Mouse (Mus musculus) lung, adult 18-20 months (tissue): Measurements from ENCODE around the gene Slc5a2.
A peak's percentile ranks its signal among the peaks of the same experiment; 100 is the strongest.

Source experiments
- DNase-seq, 2 experiments: peaks; one replicate each; pipeline ENCODE4 v3.0.0; 2022; ENCODE audit warnings: mixed read lengths in 2 of 2

Gene Slc5a2

DNA sequence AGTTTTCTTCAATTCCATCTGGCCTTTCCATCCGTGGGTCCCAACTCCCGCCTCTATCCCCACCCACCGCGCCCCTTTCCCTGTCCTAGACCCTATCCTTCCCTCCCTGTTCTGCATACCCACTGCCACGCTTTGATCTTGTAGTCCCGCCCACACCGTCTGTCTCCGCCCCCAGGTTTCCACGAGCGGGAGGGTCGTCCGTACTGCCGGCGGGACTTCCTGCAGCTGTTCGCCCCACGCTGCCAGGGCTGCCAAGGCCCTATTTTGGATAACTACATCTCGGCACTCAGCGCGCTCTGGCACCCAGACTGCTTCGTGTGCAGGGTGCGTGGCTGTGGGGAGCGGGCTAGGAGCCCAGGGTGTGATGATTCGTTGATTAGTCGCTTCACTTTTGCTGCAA lies 12.8 kb upstream of the Slc5a2 start:
- DNase-seq = no peak

DNA sequence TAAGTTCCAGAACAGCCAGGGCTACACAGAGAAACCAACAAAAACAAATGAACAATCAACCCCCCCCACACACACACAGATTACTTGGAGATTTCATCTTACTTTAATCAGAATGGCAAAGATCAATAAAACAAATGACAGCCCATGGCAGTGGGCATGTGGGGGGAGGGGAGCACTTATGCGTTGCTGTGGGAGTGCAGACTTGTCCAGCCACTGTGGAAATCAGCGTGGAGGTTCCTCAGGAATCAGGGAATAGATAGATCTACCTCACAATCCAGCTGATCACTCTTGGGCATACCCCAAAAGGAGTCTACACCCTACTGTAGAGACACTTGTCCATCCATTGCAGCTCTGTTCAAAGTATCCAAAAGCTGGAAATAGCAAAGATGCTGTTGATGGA lies 10.5 kb upstream of the Slc5a2 start:
- no peak for DNase-seq

DNA sequence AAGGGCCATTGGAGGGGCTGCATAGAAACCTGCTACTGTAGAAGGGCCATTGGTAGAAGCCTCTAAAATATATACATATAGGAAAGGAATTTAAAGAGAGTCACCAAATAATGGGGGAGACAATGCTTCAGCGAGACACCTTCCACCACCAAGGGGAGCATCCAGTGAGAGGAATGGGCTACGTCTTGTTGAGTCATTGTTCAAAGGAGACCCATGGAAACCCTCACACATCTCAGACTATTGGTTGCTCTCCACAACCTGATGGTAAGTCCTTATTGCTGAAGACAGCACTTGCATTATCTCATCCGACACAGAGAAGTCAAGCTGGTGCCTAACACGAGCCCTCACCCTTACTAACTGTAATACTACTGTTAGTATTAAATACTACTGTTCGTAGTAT lies 9.7 kb upstream of the Slc5a2 start:
- no peak for DNase-seq

DNA sequence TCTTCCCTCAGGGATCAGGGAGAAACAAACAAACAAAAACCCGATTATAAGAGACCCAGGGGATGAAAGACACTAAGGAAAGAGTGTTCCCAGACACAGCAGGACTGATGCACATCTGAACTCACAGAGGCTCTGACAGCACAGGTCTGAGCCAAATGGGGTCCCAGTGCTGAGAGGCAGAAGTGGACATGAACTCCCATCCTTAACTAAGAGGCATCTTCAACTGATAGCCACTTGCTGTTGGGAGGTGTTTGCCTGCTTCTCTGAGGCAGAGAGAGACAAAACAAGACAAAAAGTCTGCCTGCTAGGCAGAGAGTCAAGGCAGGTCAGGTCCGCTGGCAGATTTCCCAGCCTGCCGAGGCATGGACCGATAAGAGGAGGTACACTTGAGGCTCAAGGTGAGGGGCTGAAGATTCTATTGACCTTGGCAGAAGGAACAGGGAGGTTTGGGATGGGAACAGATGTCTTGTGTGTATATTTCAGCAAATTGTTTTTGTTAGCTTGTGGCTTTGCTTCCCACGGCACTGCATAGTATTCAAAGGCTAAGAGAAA lies 8.6 kb upstream of the Slc5a2 start:
- peak in 1 of 2 experiments; percentile 45 for DNase-seq

DNA sequence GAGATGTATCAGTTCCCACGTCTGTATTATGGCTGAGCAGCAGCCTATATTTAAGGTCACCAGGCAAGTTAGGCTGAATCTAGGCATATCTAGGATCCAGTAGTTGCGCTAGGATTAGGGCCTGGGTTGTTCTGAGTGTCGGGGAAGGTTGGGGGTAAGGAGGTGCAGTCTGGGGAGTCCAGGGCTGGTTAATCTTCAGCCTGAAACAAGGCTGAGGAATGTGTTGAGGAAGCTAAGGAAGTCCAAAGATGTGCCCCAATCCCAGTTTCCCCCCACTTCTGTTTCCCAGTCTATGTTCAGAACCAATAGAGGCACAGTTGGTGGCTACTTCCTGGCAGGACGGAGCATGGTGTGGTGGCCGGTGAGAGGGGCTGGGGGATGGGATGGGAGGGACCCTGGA lies 599 bp downstream of the Slc5a2 start:
- DNase-seq = no peak

DNA sequence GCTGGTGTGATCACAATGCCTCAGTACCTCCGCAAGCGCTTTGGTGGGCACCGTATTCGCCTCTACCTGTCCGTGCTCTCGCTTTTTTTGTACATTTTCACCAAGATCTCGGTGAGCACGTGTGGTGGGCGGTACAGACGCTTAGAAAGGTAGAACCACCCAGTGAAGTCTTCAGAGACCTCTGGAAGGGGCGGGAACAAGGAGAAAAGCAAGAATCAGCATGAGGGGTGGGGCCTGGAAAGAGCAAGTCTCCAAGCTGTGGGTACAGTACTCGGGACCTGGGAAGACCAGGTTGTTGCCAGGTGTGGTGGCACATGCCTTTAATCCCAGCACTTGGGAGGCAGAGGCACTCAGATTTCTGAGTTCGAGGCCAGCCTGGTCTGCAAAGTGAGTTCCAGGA lies 1.9 kb downstream of the Slc5a2 start:
- no peak for DNase-seq

DNA sequence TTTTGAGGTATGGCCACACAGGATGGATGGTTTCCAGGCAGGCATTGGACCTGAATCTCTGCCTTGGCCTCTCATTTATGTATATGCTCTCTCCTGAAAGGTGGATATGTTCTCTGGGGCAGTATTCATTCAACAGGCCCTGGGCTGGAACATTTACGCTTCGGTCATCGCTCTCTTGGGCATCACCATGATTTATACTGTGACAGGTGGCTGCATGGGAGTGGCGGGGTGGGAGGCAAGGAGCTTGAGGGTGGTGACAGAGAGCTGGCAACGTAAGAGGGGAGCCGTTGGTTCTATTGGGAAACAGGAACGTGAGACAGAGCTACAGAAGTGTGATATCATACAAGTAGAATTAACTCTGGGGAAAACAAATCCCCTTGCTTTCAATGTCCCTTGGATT lies 2.4 kb downstream of the Slc5a2 start:
- no peak for DNase-seq

DNA sequence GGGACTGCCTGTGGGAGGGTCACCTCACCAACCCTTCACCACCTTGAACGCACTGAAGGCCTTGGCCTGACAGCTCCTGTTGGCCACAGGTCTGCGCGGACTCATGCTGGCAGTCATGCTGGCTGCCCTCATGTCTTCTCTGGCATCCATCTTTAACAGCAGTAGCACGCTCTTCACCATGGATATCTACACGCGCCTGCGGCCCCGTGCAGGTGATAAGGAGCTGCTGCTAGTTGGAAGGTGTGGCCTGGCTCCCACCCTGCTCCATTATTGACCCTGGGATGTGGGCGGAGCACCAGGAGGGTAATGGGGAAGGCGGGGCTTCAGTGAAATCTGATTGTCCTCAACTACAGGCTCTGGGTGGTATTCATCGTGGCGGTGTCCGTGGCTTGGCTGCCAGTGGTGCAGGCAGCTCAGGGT lies 5.0 kb downstream of the Slc5a2 start:
- no peak for DNase-seq

DNA sequence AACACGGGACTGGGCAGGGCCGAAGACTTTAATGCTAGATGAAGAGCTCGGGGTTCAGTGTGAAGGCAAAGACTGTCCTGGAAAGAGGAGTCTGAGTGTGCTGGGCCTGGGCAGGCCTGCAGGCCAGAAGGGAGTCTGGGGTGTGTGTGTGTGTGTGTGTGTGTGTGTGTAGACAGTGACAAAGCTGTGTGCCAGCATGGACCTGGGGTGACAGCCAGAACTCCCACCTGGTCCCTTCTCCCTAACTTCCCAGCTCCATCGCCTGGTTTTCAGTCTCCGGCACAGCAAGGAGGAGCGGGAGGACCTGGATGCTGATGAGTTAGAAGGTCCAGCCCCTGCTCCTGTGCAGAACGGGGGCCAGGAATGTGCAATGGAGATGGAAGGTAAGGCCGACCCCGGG lies 6.0 kb downstream of the Slc5a2 start:
- DNase-seq = no peak

DNA sequence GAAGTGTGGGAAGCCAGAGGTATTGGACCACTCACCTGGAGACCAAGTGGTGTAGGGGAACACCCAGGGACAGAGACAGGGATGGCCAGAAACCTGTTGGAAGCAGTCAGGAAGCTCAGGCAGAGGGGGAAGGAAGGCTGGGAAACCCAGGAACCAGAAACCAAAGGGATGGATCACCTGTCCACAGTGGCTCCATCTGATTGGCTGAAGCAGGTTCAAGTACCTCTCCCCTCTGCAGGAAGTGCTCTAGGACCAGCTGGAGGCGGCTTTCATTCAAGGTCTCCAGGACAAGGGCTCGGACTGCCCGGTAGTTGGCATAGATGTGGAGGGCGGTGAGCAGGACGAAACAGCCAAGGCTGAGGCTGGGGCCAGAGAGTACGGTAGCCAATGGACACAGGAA lies 10.6 kb downstream of the Slc5a2 start:
- DNase-seq = no peak

DNA sequence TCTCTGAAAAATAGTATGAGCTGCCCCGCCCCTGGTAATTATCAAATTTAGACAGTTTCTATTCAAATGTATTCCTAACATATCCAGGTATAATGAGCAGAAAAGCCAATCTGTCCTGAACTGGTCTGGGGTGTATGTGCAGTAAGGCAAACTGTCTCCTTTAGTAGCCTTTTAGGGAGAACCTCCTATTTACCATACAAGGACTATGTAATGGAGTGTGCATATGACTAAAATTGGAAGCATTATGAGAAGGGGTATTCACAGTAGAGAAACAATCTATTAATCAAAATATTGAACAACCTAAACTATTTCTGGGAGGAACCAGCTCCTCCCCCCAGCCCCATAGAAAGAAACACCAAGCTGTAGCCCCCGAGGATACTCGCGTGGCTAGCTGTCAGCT lies 14.3 kb downstream of the Slc5a2 start:
- DNase-seq = no peak

DNA sequence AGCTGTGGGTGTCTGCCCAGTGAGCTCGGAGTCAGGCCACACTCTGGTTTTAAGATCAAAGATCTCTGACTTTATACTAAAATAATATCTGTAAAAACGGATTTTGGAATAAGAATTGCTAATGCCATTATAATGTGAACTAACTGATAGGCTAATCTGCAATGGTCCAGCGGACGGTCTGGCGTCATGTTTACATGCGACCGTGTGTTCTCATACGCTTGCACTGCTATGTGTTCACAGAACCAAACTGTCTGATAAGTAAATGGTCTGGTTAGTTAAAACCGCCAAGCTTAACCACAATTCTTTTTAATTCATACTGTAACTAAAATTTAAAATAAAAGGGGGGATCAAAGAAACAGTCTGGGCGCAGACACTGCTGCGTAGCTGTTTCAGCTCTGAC lies 16.3 kb downstream of the Slc5a2 start:
- DNase-seq = no peak

DNA sequence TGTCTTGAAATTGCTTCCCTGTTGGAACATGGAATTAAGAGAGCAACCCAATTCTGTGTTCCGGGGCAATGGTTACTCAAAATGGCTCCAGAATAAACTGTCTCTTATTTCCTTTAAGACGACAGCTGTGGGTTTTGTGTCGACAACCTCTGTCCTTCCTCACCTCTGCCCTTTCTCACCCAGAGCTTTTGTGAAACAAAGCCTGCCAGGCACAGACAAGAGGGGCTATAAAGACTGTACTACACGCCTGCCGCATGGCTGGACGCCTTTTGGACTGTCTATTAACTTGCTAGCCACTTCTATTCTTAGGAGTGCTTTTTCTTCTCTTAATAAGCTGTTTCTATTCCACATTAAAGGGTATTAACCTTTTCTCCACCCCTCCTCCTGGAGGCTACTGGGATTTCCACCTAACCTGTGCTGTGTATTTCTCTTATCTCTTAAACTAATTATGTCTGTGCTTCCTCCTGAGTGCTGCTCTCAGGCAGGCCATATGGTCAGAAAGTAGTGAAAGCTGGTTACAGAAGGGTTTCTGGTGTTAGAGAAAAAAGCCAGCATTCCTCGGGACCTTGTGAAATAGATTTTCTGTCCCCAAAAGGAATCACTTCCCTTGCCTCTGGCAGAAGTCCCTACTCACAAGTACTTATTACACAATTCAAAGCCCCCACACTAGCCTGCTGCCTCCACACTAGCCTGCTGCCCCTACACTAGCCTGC lies 17.2 kb downstream of the Slc5a2 start:
- no peak for DNase-seq

DNA sequence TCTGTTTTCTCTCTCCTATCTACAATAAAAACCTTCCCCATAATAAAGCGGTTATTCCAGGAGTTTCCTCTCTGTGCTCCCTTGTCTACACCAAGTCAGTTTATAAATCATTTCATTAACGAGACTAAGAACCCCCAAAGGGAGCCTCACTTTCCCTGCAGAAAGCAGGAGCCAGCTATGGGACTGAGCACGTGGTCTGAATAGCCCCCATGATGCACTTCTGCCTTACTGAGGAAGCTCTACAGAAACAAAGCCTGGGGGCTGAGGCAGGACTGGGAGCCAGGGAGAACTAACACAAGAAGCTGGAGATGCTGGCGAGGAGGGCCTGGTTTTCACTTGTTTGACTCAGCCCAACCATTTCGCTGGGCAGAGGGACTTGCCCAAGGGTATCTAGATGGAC lies 18.6 kb downstream of the Slc5a2 start:
- DNase-seq = no peak

DNA sequence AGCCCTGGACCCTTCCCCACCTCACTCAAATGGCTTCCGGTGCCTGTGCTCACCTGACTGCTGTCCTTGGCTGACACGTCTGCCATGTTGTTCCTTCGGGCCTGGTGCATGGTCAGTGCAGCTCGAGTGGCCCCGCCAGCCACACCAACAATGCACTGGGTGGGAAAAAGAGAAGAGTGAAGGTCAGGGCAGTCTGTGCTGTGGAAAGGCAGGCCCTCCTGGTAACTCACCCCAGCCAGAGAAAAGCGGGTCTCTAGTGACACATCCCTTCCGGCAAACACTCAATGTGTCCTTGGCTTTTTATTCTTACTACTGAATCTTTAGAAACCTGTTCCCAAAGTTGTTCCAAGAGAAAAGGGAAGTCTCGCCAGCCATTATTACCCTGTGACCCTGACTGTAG lies 19.6 kb downstream of the Slc5a2 start:
- DNase-seq = no peak

DNA sequence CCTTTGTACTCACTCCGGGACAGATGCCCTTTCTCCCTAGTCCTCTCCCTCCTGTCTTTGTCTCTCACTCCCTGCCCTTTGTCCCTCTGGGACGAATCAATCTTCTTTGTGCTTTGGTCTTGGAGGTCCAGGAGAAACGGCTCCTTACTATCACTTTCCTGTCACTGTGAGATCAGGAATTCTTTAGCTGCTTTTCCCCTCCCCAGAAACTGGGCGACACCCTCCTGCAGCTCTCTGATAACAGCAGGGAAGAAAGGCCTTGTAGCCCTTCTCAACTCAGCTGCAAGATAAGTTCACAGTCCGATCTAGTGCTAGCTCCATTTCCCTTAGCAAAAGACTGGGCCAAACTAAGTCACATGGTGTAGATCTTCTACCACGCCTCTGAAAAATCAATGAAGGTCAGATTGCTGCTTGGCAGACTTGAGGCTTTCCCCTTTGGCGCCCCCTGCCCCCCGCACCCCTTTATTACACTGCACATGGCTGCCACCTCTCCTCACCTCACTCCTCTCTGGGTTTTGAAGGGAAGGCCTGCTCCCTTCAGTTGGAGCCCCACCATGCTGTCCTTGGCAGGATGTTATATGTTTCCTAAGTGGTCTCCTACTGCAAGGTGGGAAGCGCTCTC lies 23.6 kb downstream of the Slc5a2 start:
- no peak for DNase-seq

DNA sequence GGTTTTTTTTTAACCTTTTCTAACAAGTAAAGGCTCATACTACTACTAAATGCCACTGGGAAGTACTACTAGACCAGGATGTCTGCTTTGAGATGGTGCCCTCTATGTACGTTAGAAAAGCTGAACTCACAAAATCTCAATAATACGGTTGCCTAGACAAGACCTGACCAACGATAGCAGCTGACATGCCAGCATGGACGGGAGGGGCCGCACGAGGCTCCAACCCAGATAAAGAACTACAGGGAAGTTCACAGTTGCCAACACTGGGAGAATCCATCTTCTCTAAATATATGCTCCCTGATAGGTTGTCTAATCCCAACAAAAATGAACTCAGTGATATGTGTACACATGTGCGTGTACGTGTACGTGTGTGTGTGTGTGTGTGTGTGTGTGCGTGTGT lies 29.3 kb downstream of the Slc5a2 start:
- DNase-seq = no peak

DNA sequence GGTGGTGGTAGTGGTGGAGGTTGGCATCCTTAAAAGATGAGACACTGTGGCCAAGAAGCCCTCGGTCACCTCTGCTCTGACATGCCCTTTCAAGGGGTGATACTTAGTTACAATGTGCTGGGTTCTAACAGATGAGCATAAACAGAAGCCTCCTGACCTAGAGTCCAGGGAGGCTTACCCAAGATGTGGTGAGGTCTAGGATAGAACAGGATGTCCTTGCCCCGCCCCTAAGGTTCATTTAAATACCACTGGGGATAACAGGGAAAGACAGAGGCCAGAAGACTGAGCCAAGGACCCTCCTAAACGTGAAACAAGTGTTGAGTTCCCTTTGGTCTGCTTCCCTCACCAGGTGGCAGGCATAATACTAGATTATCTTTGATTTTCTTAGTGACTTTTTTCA lies 31.1 kb downstream of the Slc5a2 start:
- no peak for DNase-seq

DNA sequence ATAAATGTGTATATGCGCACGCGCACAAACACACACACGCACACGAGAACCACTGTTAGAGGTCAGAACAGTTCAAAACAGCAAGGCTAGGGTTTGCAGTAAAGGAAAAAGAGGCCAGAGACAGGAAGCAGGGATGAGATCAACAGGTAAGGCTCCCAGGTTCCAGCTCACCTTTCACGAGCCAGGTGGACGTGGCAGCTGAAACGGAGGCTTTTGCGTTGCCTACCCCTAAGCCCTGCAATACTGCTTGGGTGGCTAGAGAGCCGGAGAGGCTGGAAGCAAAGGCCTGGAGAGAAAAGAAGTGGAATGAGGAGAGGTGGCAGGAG lies 31.8 kb downstream of the Slc5a2 start:
- no peak for DNase-seq

DNA sequence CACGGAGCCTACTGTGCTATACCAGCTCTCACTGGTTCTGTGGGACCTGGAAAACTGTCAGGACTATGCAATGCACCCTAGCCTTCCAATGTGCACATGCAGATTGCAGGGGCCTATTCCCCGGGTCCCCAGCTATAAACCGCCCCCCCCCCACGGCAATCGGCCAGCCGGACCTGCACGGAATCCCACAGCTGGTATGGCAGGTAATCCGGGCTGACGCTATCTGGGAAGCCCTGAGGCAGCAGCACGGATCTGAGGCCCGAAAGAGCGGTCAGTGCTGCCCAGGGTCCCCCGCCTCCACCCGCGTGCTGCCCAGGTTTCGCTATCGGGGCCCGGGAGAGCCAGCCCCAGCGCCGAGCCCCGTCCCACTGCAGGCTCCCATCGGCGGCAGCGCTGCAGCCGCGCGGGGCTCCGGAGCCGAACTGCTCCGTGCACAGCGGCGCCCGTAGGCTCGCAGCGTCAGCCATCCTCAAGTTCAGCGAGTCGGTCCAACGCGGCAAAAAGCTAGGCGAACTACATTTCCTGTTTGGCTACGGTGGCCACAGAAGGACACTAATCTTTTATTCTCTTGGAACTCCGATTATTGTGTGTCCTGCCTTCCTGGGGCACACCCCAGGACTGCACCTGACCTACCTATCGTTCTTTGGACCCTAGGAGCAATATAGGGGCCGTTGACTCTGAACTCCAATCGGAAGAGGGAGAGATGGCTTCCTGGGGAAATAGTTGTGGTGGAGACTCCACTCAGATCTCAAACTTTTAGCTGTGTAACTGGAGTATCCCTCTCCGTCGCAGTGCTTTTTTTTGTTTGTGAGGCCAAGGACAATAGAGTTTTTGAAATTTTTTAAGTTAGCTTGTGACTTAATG lies 32.4 kb downstream of the Slc5a2 start, which contains the start of gene BC017158:
TSS of gene BC017158 (minus strand) at position 554 of the 864 bp plus-strand sequence.
- DNase-seq = peak; percentile 69 to 82

DNA sequence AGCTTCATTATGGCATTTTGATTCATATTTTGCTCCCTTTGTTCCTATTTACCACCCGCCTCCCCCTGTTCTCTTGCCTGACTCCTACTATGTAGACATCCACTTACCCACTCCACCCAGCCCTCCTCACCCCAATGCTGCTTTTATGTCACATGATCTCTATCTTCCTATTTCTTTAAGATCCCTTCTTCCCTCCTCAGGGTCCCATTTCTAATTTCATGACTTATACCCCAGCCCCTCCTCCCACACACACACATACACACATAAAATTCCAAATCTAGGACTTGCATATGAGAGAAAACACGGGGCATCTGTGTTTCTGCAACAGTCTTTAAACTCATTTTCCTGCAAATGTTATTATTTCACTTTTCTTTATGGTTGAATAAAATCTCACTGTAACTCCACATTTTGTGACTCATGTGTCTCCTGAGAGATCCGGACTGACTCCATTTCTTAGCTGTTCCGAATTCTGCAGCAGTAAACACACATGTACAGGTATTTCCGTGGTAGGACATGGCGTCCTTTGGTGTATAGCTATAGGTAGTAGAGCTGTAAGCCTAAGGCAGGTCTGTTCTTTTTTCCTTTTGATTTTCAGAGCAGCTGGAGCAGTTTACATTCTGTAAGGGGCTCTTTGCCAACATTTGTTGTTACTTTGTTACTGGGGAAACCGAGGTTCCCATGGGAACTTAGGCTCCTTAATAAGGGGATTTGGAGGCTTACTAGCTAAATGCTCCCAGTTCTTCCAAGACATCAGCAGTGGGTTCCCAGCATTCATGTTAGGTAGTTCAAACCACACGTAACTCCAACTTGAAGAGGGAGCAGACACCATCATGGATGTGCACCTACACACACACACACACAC lies 33.3 kb downstream of the Slc5a2 start:
- DNase-seq = no peak

DNA sequence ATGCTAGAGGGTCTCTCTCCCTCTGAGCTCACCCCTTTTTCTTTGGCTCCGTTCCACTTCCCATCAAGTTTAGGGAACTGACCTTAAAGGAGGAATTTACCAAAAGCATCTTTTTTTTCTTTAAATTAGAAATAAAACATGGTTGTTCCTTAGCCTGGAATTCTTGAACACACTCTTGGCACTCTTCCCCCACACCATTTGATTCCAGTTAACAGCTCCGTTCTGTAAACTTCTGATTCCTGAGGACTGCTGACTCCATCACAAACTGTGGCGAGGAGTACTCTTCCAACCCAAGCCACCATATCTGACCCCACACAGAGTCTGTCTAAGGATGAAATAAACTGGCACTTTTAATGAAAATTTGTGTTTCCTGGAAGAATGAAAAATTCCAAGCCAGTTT lies 35.5 kb downstream of the Slc5a2 start:
- DNase-seq = no peak

DNA sequence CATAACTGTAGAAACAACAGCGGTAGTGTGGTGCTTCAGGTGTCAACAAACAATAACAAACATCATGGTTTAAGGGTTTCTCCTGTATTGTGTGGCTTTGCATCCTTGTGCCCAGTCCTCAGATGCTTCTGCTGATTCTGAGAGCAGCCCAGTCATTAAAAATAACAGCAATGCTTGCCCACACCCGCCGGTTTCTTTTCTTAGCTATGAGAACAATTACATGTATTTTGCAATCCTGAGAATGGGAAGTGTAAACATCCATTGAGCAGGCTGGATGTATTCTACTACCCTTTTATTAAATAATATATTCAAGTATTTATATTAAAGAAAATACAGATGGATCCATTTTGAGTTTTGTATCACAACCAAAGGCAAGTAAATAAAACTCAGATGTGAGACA lies 36.7 kb downstream of the Slc5a2 start:
- DNase-seq = peak in 1 of 2 experiments; percentile 21
